Mouse (Mus musculus) bone marrow macrophage, adult 2 months (primary cell): Measurements from ENCODE around the gene Mark2. TPM values are rescaled to one million over a fixed set of nuclear protein-coding genes. Genes with fewer than 3 reads are reported as not detected.

Experiments
- H3K27ac ChIP-seq: 2 replicates; pipeline ENCODE4 v1.5.1; 2012; ENCODE audit warnings: low read depth, low read length; ENCODE audit not compliant: insufficient read depth
- H3K4me1 ChIP-seq: 2 replicates; pipeline ENCODE4 v1.6.1; 2012; ENCODE audit warnings: low read length; ENCODE audit not compliant: control insufficient read depth, insufficient read depth
- H3K4me3 ChIP-seq: 2 replicates; pipeline ENCODE4 v1.5.1; 2012; ENCODE audit warnings: mild to moderate bottlenecking, low read length, moderate library complexity; ENCODE audit not compliant: insufficient read depth
- CTCF ChIP-seq: IDR thresholded peaks from 2 replicates; pipeline ENCODE4 v1.5.1; 2012; ENCODE audit warnings: low read depth, mild to moderate bottlenecking, low read length, moderate library complexity
- POLR2A ChIP-seq: IDR thresholded peaks from 2 replicates; pipeline ENCODE4 v1.6.1; 2012; ENCODE audit warnings: mild to moderate bottlenecking, low read depth, low read length, borderline replicate concordance
- polyA plus RNA-seq: library from polyadenylated mRNA; stranded (reverse); fragments of >200 nt; gene quantifications from 2 replicates; pipeline ENCODE4 v1.2.4, GENCODE M21; 2012; ENCODE audit not compliant: missing spikeins, insufficient read depth, insufficient read length

Gene Mark2
- polyA plus RNA-seq, 1 experiment = 57.8 TPM

DNA sequence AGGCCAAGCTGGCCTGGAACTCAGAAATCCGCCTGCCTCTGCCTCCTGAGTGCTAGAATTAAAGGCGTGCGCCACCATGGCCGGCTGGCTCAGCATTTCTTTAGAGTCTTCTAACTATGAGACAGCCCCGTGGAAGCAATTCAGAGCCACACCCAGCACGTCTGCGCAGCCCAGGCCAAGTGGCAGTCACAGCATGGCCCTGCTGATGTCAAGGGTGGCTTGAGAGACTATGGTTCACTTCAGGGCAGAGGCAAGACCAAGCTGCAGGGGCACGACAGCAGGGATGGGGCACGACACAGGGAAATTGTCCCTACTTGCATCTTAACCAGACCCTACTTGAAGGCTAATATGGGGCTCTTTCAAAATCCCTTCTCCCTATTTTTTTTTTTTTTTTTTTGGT, 106.2 kb downstream of the Mark2 start:
- TF ChIP-seq POLR2A = no peak
- no peak overlapping the region for H3K27ac ChIP-seq
- H3K4me3 ChIP-seq = no peak overlapping the region
- peaks cover 6% of the 10 kb centered on the region; the same call in 1 of the 2 replicates for H3K4me1 ChIP-seq

- no peak for TF ChIP-seq POLR2A
- TF ChIP-seq CTCF = peak; percentile 65
- peaks cover 4% of the 10 kb centered on the region; the same call in 1 of the 2 replicates for H3K4me1 ChIP-seq
Measured at GRCm38 (mm10) chr19:7234537-7235221, 107.0 kb downstream of the Mark2 start.

GRCm38 (mm10) chr19:7226511-7226914, 115.1 kb downstream of the Mark2 start:
- Histone ChIP-seq H3K4me3 (no peak overlapping the region), H3K4me1 (peaks cover 18% of the 10 kb centered on the region), H3K27ac (peak overlapping the region; percentile 37)
- TF ChIP-seq CTCF = no peak
- TF ChIP-seq POLR2A = no peak

More at GRCm38 (mm10) chr19:7234537-7235221, 107.0 kb downstream of the Mark2 start:
- H3K27ac ChIP-seq = no peak overlapping the region
- no peak overlapping the region for H3K4me3 ChIP-seq

Other genes with a start within 250 kb of the Mark2 start
- gene Flrt1, start 236.1 kb downstream of the Mark2 start, polyA plus RNA-seq = not detected in 2 replicates
- gene Otub1, start 135.5 kb downstream of the Mark2 start, polyA plus RNA-seq = 88.1 and 91.4 TPM in 2 replicates
- 562 and 638 TPM in 2 replicates for gene Cox8a, start 124.2 kb downstream of the Mark2 start, polyA plus RNA-seq
- 26.0 and 27.4 TPM in 2 replicates for gene Naa40, start 100.7 kb downstream of the Mark2 start, polyA plus RNA-seq
- gene Rcor2, start 74.5 kb downstream of the Mark2 start, polyA plus RNA-seq = 0.53 and 1.5 TPM in 2 replicates
- 19.0 and 19.7 TPM in 2 replicates for gene Spindoc, start 41.1 kb upstream of the Mark2 start, polyA plus RNA-seq
- 1.6 and 1.7 TPM in 2 replicates for gene 2700081O15Rik, start 75.8 kb upstream of the Mark2 start, polyA plus RNA-seq
- 264 and 281 TPM in 2 replicates for gene Rtn3, start 141.4 kb upstream of the Mark2 start, polyA plus RNA-seq
- gene Atl3, start 152.2 kb upstream of the Mark2 start, polyA plus RNA-seq = 53.1 and 62.2 TPM in 2 replicates
- 5.4 and 5.7 TPM in 2 replicates for gene Pla2g16, start 215.6 kb upstream of the Mark2 start, polyA plus RNA-seq